Mouse (Mus musculus) induced T-regulatory cell, adult 2 months (primary cell): ENCODE measurements around the gene Sema4f.
A peak's percentile ranks its signal among the peaks of the same experiment; 100 is the strongest.

Source experiments
- DNase-seq: peaks from one replicate; pipeline ENCODE4 v3.0.0-alpha.2; 2012; ENCODE audit warnings: low read depth

Gene Sema4f

GRCm38 (mm10) chr6:82939167-82939912, at the start of gene Sema4f:
Sema4f (minus strand) TSS chr6:82939769.
- peak; percentile 89 for DNase-seq

GRCm38 (mm10) chr6:82987411-82987971, 47.9 kb upstream of the Sema4f start:
- DNase-seq, result no peak

DNA sequence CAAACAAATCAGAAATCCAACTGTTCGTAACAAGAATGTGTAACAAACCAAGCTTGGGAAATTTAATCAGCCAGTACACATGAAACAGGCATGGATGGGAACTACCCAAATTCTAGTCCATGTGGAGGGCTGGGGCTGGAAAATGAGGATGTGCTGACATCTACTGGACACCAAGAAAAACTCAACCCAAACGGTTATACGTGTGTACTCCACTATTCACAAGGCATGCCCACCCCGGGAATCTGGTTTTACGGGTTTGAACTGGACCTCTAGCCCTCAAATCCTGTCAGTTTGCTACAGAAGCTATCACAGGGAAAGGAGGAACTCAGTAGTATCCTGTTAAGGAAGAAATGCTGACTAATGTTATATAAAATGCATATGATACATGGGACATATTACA, 31.5 kb upstream of the Sema4f start:
- DNase-seq, result peak; percentile 84

DNA sequence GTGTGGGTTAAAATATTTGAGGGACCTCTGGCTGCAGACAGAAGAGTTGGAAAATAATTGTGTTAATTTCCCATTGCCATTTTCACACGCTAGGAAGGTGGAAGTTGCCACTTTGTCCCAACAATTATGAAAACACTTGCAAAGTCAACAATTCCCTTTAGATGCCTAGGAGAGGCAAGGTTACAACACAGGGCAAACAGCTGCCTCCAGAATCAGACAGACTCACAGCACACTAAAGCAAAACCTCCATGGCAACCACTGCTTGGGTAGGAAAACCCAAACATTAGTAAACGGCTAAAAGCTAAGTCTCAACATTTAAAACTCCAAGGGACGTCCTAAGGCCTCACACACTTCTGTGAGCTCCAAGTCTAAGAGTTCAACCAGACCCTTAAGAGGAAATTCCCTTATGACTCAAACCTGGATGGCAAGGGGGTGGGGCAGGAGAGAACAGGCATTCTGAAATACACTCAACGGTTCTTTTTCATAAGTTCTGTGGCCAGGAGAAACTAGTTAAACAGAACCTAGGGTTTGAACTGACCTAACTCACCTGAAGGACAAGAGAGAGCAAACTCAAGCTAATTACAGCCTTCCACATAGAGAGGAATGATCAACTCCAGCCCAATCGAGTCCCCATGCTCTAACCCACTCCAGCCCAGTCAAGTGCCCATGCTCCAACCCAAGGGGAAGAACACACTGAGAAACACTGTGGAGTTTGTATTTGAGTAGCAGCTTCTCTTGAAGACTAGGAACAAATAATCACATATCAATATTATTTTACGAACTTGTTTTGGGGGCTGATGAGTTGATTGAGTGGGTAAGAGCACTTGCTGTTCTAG, 29.9 kb upstream of the Sema4f start:
- DNase-seq, result peak; percentile 49

GRCm38 (mm10) chr6:82961664-82962063, 22.1 kb upstream of the Sema4f start:
- DNase-seq, result no peak

DNA sequence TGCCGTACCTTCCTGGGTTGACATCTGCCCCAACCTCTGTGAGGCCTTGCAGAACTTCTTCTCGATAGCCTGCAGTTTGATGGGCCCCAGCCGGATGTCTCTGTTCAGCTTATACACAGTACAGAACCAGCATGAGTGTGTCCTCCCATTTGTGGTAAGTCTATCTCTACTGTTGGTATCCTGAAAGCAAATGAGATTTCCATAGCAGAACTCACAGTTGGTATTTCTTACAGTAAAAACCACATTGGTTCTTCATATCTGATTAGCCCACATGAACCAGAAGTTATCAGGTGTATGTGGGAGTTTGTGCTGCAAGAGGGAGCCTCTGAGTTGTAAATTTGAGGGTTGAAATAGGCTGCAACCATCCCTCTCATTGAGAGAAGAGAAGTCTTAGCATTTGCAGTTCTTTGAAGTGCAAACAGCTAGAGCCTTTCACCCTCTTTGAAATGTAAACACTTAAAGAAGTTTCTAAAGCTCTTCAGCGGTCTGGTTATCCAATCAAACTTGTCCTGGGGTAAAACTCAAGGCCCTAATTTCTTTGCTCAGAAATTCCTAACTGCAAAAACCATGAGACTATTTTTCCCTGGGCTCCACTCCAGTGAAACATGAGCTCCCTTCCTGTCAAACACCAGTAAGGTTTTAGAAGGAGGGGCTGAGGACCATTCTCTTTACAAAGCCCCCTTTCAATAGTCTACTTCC, 17.1 kb upstream of the Sema4f start:
- DNase-seq, result peak; percentile 48

DNA sequence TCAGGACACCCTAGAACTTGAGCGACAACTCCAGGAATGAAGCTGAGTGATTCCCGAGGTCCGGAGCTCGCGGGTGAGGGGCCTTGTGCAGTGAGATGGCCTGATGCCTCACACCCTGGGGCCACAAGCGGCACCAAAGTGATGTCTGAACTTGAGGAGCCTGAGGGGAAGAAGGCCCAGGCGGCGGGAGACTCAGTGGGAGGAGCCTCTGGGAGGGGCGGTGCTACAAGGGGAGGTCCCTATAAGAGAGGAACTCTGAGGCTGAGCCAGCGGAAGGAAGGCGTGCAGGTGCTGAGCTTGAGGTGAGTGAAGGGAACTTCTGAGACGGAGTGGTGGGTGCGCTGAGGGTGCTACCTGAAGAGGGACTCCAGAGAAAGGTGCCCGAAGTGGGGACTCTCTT, 7.1 kb upstream of the Sema4f start, which contains the start of gene M1ap:
Gene M1ap (plus strand): TSS at position 252 of the 400 bp plus-strand sequence.
- no peak for DNase-seq

- peak; percentile 75 for DNase-seq
These were observed 6.2 kb upstream of the Sema4f start for GRCm38 (mm10) chr6:82945750-82946149.

GRCm38 (mm10) chr6:82940765-82941164, 1.2 kb upstream of the Sema4f start:
- DNase-seq, result peak; percentile 39

- DNase-seq, result no peak
These were observed 4.8 kb downstream of the Sema4f start for GRCm38 (mm10) chr6:82934616-82935230.

- no peak for DNase-seq
These were observed 12.0 kb downstream of the Sema4f start for GRCm38 (mm10) chr6:82927617-82928016.

GRCm38 (mm10) chr6:82926528-82926927, 13.0 kb downstream of the Sema4f start:
- no peak for DNase-seq

DNA sequence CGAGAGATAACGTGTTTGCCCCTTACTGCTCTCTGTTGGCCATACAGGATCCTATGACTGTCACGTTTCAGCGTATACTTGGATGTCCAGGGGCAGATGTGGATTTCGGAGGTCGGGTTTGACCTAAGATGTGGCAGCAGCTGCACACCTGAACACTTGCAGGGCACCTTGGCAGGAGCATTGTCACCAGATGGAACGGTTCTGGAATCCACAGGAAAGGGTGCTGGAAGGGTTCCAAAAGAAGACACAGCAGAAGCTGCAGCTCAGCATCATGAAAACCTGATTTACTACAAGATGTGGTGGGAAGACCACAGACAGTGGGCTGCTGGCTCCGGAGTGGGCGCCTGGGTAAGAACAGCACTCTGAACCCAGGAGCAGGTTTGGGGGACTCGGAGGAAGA, 13.5 kb downstream of the Sema4f start:
- no peak for DNase-seq

GRCm38 (mm10) chr6:82925005-82925404, 14.6 kb downstream of the Sema4f start:
- no peak for DNase-seq

DNA sequence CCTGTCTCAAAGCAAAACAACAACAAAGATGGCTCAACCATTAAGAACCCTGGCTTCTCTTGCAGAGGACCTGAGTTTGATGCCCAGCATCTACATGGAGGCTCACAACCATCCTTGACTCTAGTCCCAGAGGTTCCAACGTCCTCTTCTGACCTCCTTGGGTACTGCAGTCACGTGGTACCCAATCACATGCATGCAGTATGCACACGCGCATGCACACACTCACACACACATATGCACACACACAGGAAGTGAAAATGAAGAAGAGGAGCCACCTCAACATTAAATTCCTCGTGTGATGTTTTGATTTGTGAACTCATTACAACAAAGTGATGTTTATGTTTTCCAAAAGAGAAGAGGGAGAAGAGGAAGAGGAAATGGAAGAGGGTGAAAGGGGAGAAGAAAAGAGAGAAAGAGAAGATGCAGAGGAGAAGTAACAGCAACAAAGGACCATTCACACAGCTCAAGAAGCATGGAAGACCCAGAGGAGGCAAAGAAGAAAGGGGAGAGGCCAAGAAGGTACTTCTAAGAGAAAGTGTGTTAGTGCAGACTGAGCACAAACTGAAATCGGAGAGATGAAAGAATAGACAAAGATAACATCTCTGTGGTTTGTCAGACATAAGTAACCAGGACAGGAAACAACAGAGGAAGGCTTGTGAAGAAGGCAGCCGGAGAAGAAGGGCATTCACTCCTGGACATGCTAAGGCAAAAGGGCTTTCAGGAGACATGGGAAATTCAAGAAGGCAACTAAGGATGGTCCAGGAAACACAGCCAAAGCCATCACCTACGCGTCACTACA, 17.9 kb downstream of the Sema4f start:
- peak; percentile 74 for DNase-seq

- DNase-seq, result no peak
These were observed 20.0 kb downstream of the Sema4f start for GRCm38 (mm10) chr6:82919520-82919919.

GRCm38 (mm10) chr6:82918371-82918770, 21.2 kb downstream of the Sema4f start:
- DNase-seq, result no peak

DNA sequence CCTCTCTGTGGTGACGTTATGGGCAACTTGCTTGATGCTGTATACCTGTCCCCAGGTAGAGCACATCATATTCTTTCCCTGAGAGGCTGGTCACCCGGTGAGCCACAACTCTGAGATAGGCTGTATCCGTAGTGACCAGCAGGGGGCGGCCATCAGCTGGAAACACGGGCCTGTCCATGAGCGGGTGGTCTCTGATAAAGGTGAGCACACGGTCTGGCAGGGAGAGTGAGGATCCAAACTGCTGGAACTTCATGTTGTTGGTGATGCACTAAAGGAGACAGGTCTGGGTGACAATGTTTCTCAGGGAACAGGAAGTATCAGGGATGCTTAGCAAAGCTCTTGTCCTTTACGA, 21.8 kb downstream of the Sema4f start:
- peak; percentile 71 for DNase-seq

GRCm38 (mm10) chr6:82917076-82917777, 22.3 kb downstream of the Sema4f start:
- DNase-seq, result no peak

- no peak for DNase-seq
These were observed 23.1 kb downstream of the Sema4f start for GRCm38 (mm10) chr6:82916459-82916858.
